8 mouse cellular contexts compared by ENCODE assay signal in genomic region chr12:69183583-69184308, GRCm38 (mm10). TPM values are rescaled to one million over a fixed set of nuclear protein-coding genes. Genes with fewer than 3 reads are reported as not detected.
DNase-seq lines count a peak whose midpoint lies in the region; ATAC-seq lines count a peak whose summit lies in the region.

Rpl36al (minus strand) TSS chr12:69184083.
Mgat2 (plus strand) TSS chr12:69184157.

- ATAC-seq in hematopoietic stem cell, adult 5-6 weeks (replicated peaks in 1 of 2; ENCODE audit: insufficient read depth in 1 of 2, low FRiP score in 2 of 2, low TSS enrichment in 1 of 2, low read depth in 1 of 2, poor library complexity in 2 of 2, severe bottlenecking in 2 of 2) = peak; percentile 93
- peak; percentile 99 for ATAC-seq in lung, embryonic 16.5 days (ENCODE audit: low read depth)

- DNase-seq in MEL-GATA-1-ER (ENCODE audit: extremely low read depth, low read depth) = peak; percentile 94
- peak; percentile 99 for DNase-seq in cerebellum, adult 8-10 months
- peak; percentile 99 for DNase-seq in forelimb bud, embryonic 11.5 days (ENCODE audit: low read depth, low spot score)
- DNase-seq in layer of hippocampus, adult 9-10 months (ENCODE audit: low spot score) = peak; percentile 91
- peak; percentile 98 for DNase-seq in ovary, postnatal 10 days (ENCODE audit: low spot score)
- peak; percentile 94 to 98 for DNase-seq in thymus, postnatal 10 days (ENCODE audit: low spot score in 2 of 2)

- H3K27ac ChIP-seq in lung, embryonic 16.5 days (ENCODE audit: low read length) = peak within 1 kb of the TSS; percentile 91

- H3K4me1 ChIP-seq in lung, embryonic 16.5 days (replicated peaks; ENCODE audit: control insufficient read depth, insufficient read depth, low read length) = peaks cover 23% of the 10 kb centered on the region

- H3K36me3 ChIP-seq in lung, embryonic 16.5 days (ENCODE audit: control insufficient read depth, insufficient read depth, low read length) = peaks cover 13% of the 10 kb centered on the region

- peak within 1 kb of the TSS; percentile 90 for H3K4me3 ChIP-seq in lung, embryonic 16.5 days (ENCODE audit: low read length)

- H3K4me2 ChIP-seq in lung, embryonic 16.5 days (ENCODE audit: low read depth, low read length) = peak within 1 kb of the TSS; percentile 98

- H3K9me3 ChIP-seq in lung, embryonic 16.5 days (ENCODE audit: control insufficient read depth, low read length) = no peaks in the 10 kb centered on the region

- peak within 1 kb of the TSS; percentile 93 for H3K9ac ChIP-seq in lung, embryonic 16.5 days (ENCODE audit: low read length)

- no peaks in the 10 kb centered on the region for H3K27me3 ChIP-seq in lung, embryonic 16.5 days (ENCODE audit: control insufficient read depth, insufficient read depth, low read depth, low read length)

- under 1% methylated on average over 75 of the region's 84 CpGs for WGBS in lung, embryonic 16.5 days

RNA-seq across cellular contexts. Expression of gene Rpl36al, which starts in this region (rescaled TPM):
- 824 and 909 TPM in 2 replicates for total RNA-seq in hematopoietic stem cell, adult 5-6 weeks (2017)
- 496 and 530 TPM in 2 replicates for polyA plus RNA-seq in lung, embryonic 16.5 days (2015; fragmentation: Nextera tagmentation; extraction: Ambion mirVana)

RNA-seq across cellular contexts. Expression of gene Mgat2, which starts in this region (rescaled TPM):
- 116 and 124 TPM in 2 replicates for total RNA-seq in hematopoietic stem cell, adult 5-6 weeks (2017)
- polyA plus RNA-seq in lung, embryonic 16.5 days (2015; fragmentation: Nextera tagmentation; extraction: Ambion mirVana) = 39.1 and 40.6 TPM in 2 replicates

Comparison
In these comparisons a context has a peak if more than half of its experiments do, and no peak if none do; other contexts are left out.
1. Peak in every context shown above with its lines: DNase-seq, ATAC-seq, H3K4me3 ChIP-seq and H3K27ac ChIP-seq.